Mouse (Mus musculus): ENCODE results near the gene Tcf7l2. TPM values are rescaled to one million over a fixed set of nuclear protein-coding genes. Genes with fewer than 3 reads are reported as not detected.

The Tcf7l2 gene
- polyA plus RNA-seq, 1 experiment from 2014 or later: 42.5 TPM

- no peak overlapping the region for H3K4me2 ChIP-seq
- H3K4me1 ChIP-seq: no peaks in the 10 kb centered on the region
- H3K27ac ChIP-seq: no peak overlapping the region
- no peak for ATAC-seq (ENCODE audit: borderline replicate concordance, extremely low read depth, low FRiP score, low TSS enrichment)
- 75% methylated on average over 8 of the region's 8 CpGs for WGBS
- no peaks in the 10 kb centered on the region for H3K36me3 ChIP-seq
- no peak overlapping the region for H3K9ac ChIP-seq
- no peaks in the 10 kb centered on the region for H3K27me3 ChIP-seq
- H3K9me3 ChIP-seq: no peaks in the 10 kb centered on the region
- H3K4me3 ChIP-seq: no peak overlapping the region
These were observed 33.5 kb upstream of the Tcf7l2 start for GRCm38 (mm10) chr19:55708031-55708554.

GRCm38 (mm10) chr19:55710841-55711240, 30.8 kb upstream of the Tcf7l2 start:
- H3K9me3 ChIP-seq: no peaks in the 10 kb centered on the region
- no peak for ATAC-seq (ENCODE audit: borderline replicate concordance, extremely low read depth, low FRiP score, low TSS enrichment)
- no peak overlapping the region for H3K4me3 ChIP-seq
- WGBS: 73% methylated on average over 5 of the region's 5 CpGs
- no peaks in the 10 kb centered on the region for H3K36me3 ChIP-seq
- H3K4me1 ChIP-seq: no peaks in the 10 kb centered on the region
- no peak overlapping the region for H3K9ac ChIP-seq
- no peaks in the 10 kb centered on the region for H3K27me3 ChIP-seq
- H3K4me2 ChIP-seq: no peak overlapping the region
- H3K27ac ChIP-seq: no peak overlapping the region

- Histone ChIP-seq H3K27me3 (no peaks in the 10 kb centered on the region), H3K9me3 (no peaks in the 10 kb centered on the region), H3K36me3 (no peaks in the 10 kb centered on the region), H3K4me1 (no peaks in the 10 kb centered on the region), H3K27ac (no peak overlapping the region), H3K4me2 (no peak overlapping the region), H3K4me3 (no peak overlapping the region), H3K9ac (no peak overlapping the region)
- ATAC-seq (ENCODE audit: borderline replicate concordance, extremely low read depth, low FRiP score, low TSS enrichment): no peak
- WGBS: 68% methylated on average over 5 of the region's 5 CpGs
These were observed 29.9 kb upstream of the Tcf7l2 start for GRCm38 (mm10) chr19:55711701-55712100.

- Histone ChIP-seq H3K4me1 (no peaks in the 10 kb centered on the region), H3K36me3 (no peaks in the 10 kb centered on the region), H3K27me3 (no peaks in the 10 kb centered on the region), H3K27ac (no peak overlapping the region), H3K9ac (no peak overlapping the region), H3K9me3 (no peaks in the 10 kb centered on the region), H3K4me3 (no peak overlapping the region), H3K4me2 (no peak overlapping the region)
- 78% methylated on average over 2 of the region's 2 CpGs for WGBS
- ATAC-seq (ENCODE audit: borderline replicate concordance, extremely low read depth, low FRiP score, low TSS enrichment): no peak
These were observed 28.9 kb upstream of the Tcf7l2 start for GRCm38 (mm10) chr19:55712678-55713077.

GRCm38 (mm10) chr19:55714015-55714414, 27.6 kb upstream of the Tcf7l2 start:
- no peak for ATAC-seq (ENCODE audit: borderline replicate concordance, extremely low read depth, low FRiP score, low TSS enrichment)
- Histone ChIP-seq H3K36me3 (no peaks in the 10 kb centered on the region), H3K4me3 (no peak overlapping the region), H3K27me3 (no peaks in the 10 kb centered on the region), H3K9me3 (no peaks in the 10 kb centered on the region), H3K4me2 (no peak overlapping the region), H3K9ac (no peak overlapping the region), H3K4me1 (no peaks in the 10 kb centered on the region), H3K27ac (no peak overlapping the region)
- 60% methylated on average over 4 of the region's 4 CpGs for WGBS

GRCm38 (mm10) chr19:55714665-55715064, 27.0 kb upstream of the Tcf7l2 start:
- WGBS: 47% methylated on average over 3 of the region's 3 CpGs
- no peak overlapping the region for H3K9ac ChIP-seq
- no peaks in the 10 kb centered on the region for H3K4me1 ChIP-seq
- no peak overlapping the region for H3K4me2 ChIP-seq
- H3K27me3 ChIP-seq: no peaks in the 10 kb centered on the region
- no peaks in the 10 kb centered on the region for H3K9me3 ChIP-seq
- no peak overlapping the region for H3K27ac ChIP-seq
- no peaks in the 10 kb centered on the region for H3K36me3 ChIP-seq
- no peak overlapping the region for H3K4me3 ChIP-seq
- ATAC-seq (ENCODE audit: borderline replicate concordance, extremely low read depth, low FRiP score, low TSS enrichment): no peak

- WGBS: 62% methylated on average over 6 of the region's 6 CpGs
- no peaks in the 10 kb centered on the region for H3K36me3 ChIP-seq
- no peaks in the 10 kb centered on the region for H3K27me3 ChIP-seq
- ATAC-seq (ENCODE audit: borderline replicate concordance, extremely low read depth, low FRiP score, low TSS enrichment): no peak
- no peaks in the 10 kb centered on the region for H3K9me3 ChIP-seq
- no peak overlapping the region for H3K27ac ChIP-seq
- no peak overlapping the region for H3K4me2 ChIP-seq
- H3K4me3 ChIP-seq: no peak overlapping the region
- no peak overlapping the region for H3K9ac ChIP-seq
- H3K4me1 ChIP-seq: no peaks in the 10 kb centered on the region
These were observed 22.5 kb upstream of the Tcf7l2 start for GRCm38 (mm10) chr19:55719083-55719482.

GRCm38 (mm10) chr19:55719524-55720408, 21.9 kb upstream of the Tcf7l2 start:
- H3K4me3 ChIP-seq: no peak overlapping the region
- H3K9ac ChIP-seq: no peak overlapping the region
- H3K27me3 ChIP-seq: no peaks in the 10 kb centered on the region
- H3K9me3 ChIP-seq: no peaks in the 10 kb centered on the region
- H3K36me3 ChIP-seq: no peaks in the 10 kb centered on the region
- no peak overlapping the region for H3K27ac ChIP-seq
- no peak overlapping the region for H3K4me2 ChIP-seq
- H3K4me1 ChIP-seq: no peaks in the 10 kb centered on the region
- 72% methylated on average over 20 of the region's 20 CpGs for WGBS
- no peak for ATAC-seq (ENCODE audit: borderline replicate concordance, extremely low read depth, low FRiP score, low TSS enrichment)

- Histone ChIP-seq H3K27ac (no peak overlapping the region), H3K4me2 (no peak overlapping the region), H3K9me3 (no peaks in the 10 kb centered on the region), H3K9ac (no peak overlapping the region), H3K4me1 (no peaks in the 10 kb centered on the region), H3K4me3 (no peak overlapping the region), H3K27me3 (no peaks in the 10 kb centered on the region), H3K36me3 (no peaks in the 10 kb centered on the region)
- 64% methylated on average over 16 of the region's 16 CpGs for WGBS
- ATAC-seq (ENCODE audit: borderline replicate concordance, extremely low read depth, low FRiP score, low TSS enrichment): no peak
These were observed 21.1 kb upstream of the Tcf7l2 start for GRCm38 (mm10) chr19:55720409-55721092.

- Histone ChIP-seq H3K9ac (no peak overlapping the region), H3K4me3 (no peak overlapping the region), H3K4me1 (no peaks in the 10 kb centered on the region), H3K36me3 (no peaks in the 10 kb centered on the region), H3K9me3 (no peaks in the 10 kb centered on the region), H3K27ac (no peak overlapping the region), H3K27me3 (no peaks in the 10 kb centered on the region), H3K4me2 (no peak overlapping the region)
- WGBS: 13% methylated on average over 6 of the region's 6 CpGs
- ATAC-seq (ENCODE audit: borderline replicate concordance, extremely low read depth, low FRiP score, low TSS enrichment): no peak
These were observed 19.2 kb upstream of the Tcf7l2 start for GRCm38 (mm10) chr19:55722376-55722775.

- Histone ChIP-seq H3K4me1 (no peaks in the 10 kb centered on the region), H3K4me2 (no peak overlapping the region), H3K27ac (no peak overlapping the region), H3K9me3 (no peaks in the 10 kb centered on the region), H3K27me3 (no peaks in the 10 kb centered on the region), H3K4me3 (no peak overlapping the region), H3K9ac (no peak overlapping the region), H3K36me3 (no peaks in the 10 kb centered on the region)
- ATAC-seq (ENCODE audit: borderline replicate concordance, extremely low read depth, low FRiP score, low TSS enrichment): no peak
- WGBS: 80% methylated on average over 8 of the region's 8 CpGs
These were observed 12.2 kb upstream of the Tcf7l2 start for GRCm38 (mm10) chr19:55729376-55729775.

- Histone ChIP-seq H3K36me3 (no peaks in the 10 kb centered on the region), H3K4me3 (no peak overlapping the region), H3K27ac (no peak overlapping the region), H3K4me1 (no peaks in the 10 kb centered on the region), H3K4me2 (no peak overlapping the region), H3K27me3 (no peaks in the 10 kb centered on the region), H3K9ac (no peak overlapping the region), H3K9me3 (no peaks in the 10 kb centered on the region)
- WGBS: 40% methylated on average over 6 of the region's 6 CpGs
- ATAC-seq (ENCODE audit: borderline replicate concordance, extremely low read depth, low FRiP score, low TSS enrichment): no peak
These were observed 9.1 kb upstream of the Tcf7l2 start for GRCm38 (mm10) chr19:55732499-55732898.

All from lung, embryonic 15.5 days (tissue).